Mouse (Mus musculus) kidney, postnatal 0 days (tissue): ENCODE measurements at regions not wholly inside any gene's neighbourhood (a gene's known extent, or its start where the extent isn't known, plus 50 kb on each side); places are given as distances from the start of the nearest gene placed in this dataset.

Experiments
- ATAC-seq: fragments of 200-750 bp; cut with Nextera tagmentation; replicated peaks from 2 replicates; pipeline ENCODE4 v1.8.0; 2017; ENCODE audit warnings: low read depth, moderate number of reproducible peaks, moderate TSS enrichment, moderate library complexity; ENCODE audit not compliant: low FRiP score
- DNase-seq: peaks from one replicate; pipeline ENCODE4 v3.0.0-alpha.2; 2016; ENCODE audit warnings: low spot score
- H3K27ac ChIP-seq: fragments of 300-500 bp; sonication (generic); 2 replicates; pipeline ENCODE4 v1.5.1; 2014; ENCODE audit warnings: mild to moderate bottlenecking
- H3K27me3 ChIP-seq: fragments of 300-500 bp; sonication (generic); 2 replicates; pipeline ENCODE4 v1.6.1; 2014; ENCODE audit warnings: low read length, mixed read lengths; ENCODE audit not compliant: insufficient read depth
- H3K36me3 ChIP-seq: fragments of 300-500 bp; sonication (generic); 2 replicates; pipeline ENCODE4 v1.6.1; 2014; ENCODE audit warnings: low read length, mixed read lengths; ENCODE audit not compliant: insufficient read depth
- H3K4me1 ChIP-seq: fragments of 300-500 bp; sonication (generic); replicated peaks from 2 replicates; pipeline ENCODE4 v1.6.1; 2014; ENCODE audit warnings: antibody characterized with exemption, low read length, mixed read lengths; ENCODE audit not compliant: insufficient read depth
- H3K4me2 ChIP-seq: fragments of 300-500 bp; sonication (generic); 2 replicates; pipeline ENCODE4 v1.6.1; 2014; ENCODE audit warnings: mild to moderate bottlenecking, low read length, moderate library complexity, mixed read lengths
- H3K4me3 ChIP-seq: fragments of 300-500 bp; sonication (generic); replicated peaks from 2 replicates; pipeline ENCODE4 v1.5.1; 2014; ENCODE audit warnings: low read depth, low read length
- H3K9ac ChIP-seq: fragments of 300-500 bp; sonication (generic); 2 replicates; pipeline ENCODE4 v1.6.1; 2014; ENCODE audit warnings: low read depth, low read length
- H3K9me3 ChIP-seq: fragments of 300-500 bp; sonication (generic); replicated peaks from 2 replicates; pipeline ENCODE4 v1.6.1; 2016; ENCODE audit warnings: low read length, inconsistent platforms, mixed read lengths
- CTCF ChIP-seq: IDR thresholded peaks from 2 replicates; pipeline ENCODE4 v1.5.1; 2016; ENCODE audit warnings: antibody characterized with exemption, low read depth, mild to moderate bottlenecking, moderate library complexity
- WGBS: fragments of 180-500 bp; shearing (Covaris S2); extraction: QIAGEN DNeasy Blood & Tissue Kit; methylation state at CpG from one replicate; pipeline ENCODE4 v1.1.7; 2014; 5-methylcytosine and 5-hydroxymethylcytosine counted together

GRCm38 (mm10) chr3:37779867-37780475, 55.7 kb upstream of the Gm5148 start:
- Histone ChIP-seq H3K4me3 (no peak overlapping the region), H3K9ac (no peak overlapping the region), H3K4me1 (no peaks in the 10 kb centered on the region), H3K36me3 (no peaks in the 10 kb centered on the region), H3K27ac (no peak overlapping the region), H3K27me3 (no peaks in the 10 kb centered on the region), H3K4me2 (no peak overlapping the region), H3K9me3 (no peaks in the 10 kb centered on the region)
- ATAC-seq (no peak), DNase-seq (no peak)
- 44% methylated on average over 11 of the region's 11 CpGs for WGBS
- TF ChIP-seq CTCF, result no peak

- no peak overlapping the region for H3K9ac ChIP-seq
- DNase-seq, result no peak
These were observed 54.1 kb upstream of the Gm5148 start for GRCm38 (mm10) chr3:37778386-37778785.

GRCm38 (mm10) chr3:37776224-37776623, 51.9 kb upstream of the Gm5148 start:
- DNase-seq, result no peak
- Histone ChIP-seq H3K9me3 (no peaks in the 10 kb centered on the region), H3K9ac (no peak overlapping the region), H3K4me3 (no peak overlapping the region), H3K27ac (no peak overlapping the region), H3K27me3 (no peaks in the 10 kb centered on the region), H3K4me2 (no peak overlapping the region), H3K36me3 (no peaks in the 10 kb centered on the region), H3K4me1 (no peaks in the 10 kb centered on the region)
- no peak for ATAC-seq
- 54% methylated on average over 4 of the region's 4 CpGs for WGBS
- TF ChIP-seq CTCF, result no peak

More at GRCm38 (mm10) chr3:37778386-37778785, 54.1 kb upstream of the Gm5148 start:
- H3K4me2 ChIP-seq, result no peak overlapping the region
- no peak for TF ChIP-seq CTCF
- no peaks in the 10 kb centered on the region for H3K36me3 ChIP-seq
- no peak overlapping the region for H3K4me3 ChIP-seq
- H3K4me1 ChIP-seq, result no peaks in the 10 kb centered on the region
- no peak for ATAC-seq
- H3K27ac ChIP-seq, result no peak overlapping the region
- 93% methylated on average over 7 of the region's 7 CpGs for WGBS
- H3K9me3 ChIP-seq, result no peaks in the 10 kb centered on the region
- H3K27me3 ChIP-seq, result no peaks in the 10 kb centered on the region
